Mouse (Mus musculus): ENCODE measurements around the gene Ms4a18. TPM values are rescaled to one million over a fixed set of nuclear protein-coding genes. Genes with fewer than 3 reads are reported as not detected.

Ms4a18 gene
- total RNA-seq, 2 experiments from 2014 or later: not detected

- DNase-seq: no peak
Measured at GRCm38 (mm10) chr19:10980210-10980609, 37.6 kb downstream of the Ms4a18 start.

GRCm38 (mm10) chr19:10979184-10980168 is 38.4 kb downstream of the Ms4a18 start:
- DNase-seq: peak; percentile 54 to 60

GRCm38 (mm10) chr19:10976318-10976717 is 41.5 kb downstream of the Ms4a18 start:
- DNase-seq: no peak

GRCm38 (mm10) chr19:10975187-10975586 is 42.6 kb downstream of the Ms4a18 start:
- DNase-seq: no peak

- DNase-seq: no peak
Measured at GRCm38 (mm10) chr19:10974238-10974865, 43.5 kb downstream of the Ms4a18 start, which contains the start of gene Ms4a10. TSS of gene Ms4a10 (minus strand) at chr19:10974670.

GRCm38 (mm10) chr19:10973187-10973586 is 44.6 kb downstream of the Ms4a18 start:
- no peak for DNase-seq

GRCm38 (mm10) chr19:10972660-10973059 is 45.2 kb downstream of the Ms4a18 start:
- no peak for DNase-seq

- DNase-seq: no peak
Measured at GRCm38 (mm10) chr19:10970457-10970856, 47.4 kb downstream of the Ms4a18 start.

- DNase-seq: no peak
Measured at GRCm38 (mm10) chr19:10968578-10968977, 49.3 kb downstream of the Ms4a18 start.

GRCm38 (mm10) chr19:10965721-10966120 is 52.1 kb downstream of the Ms4a18 start:
- no peak for DNase-seq

GRCm38 (mm10) chr19:10959978-10960346 is 57.9 kb downstream of the Ms4a18 start:
- DNase-seq: no peak

- DNase-seq: no peak
Measured at GRCm38 (mm10) chr19:10959085-10959977, 58.5 kb downstream of the Ms4a18 start.

GRCm38 (mm10) chr19:10952021-10952939 is 65.6 kb downstream of the Ms4a18 start:
- DNase-seq: peak; percentile 29 to 43

GRCm38 (mm10) chr19:10949558-10949957 is 68.3 kb downstream of the Ms4a18 start:
- DNase-seq: no peak

GRCm38 (mm10) chr19:10949112-10949511 is 68.7 kb downstream of the Ms4a18 start, which contains the start of gene Ccdc86:
TSS of gene Ccdc86 (minus strand) at chr19:10949266.
- peak; percentile 94 to 95 for DNase-seq

- DNase-seq: peak in 1 of 2 experiments; percentile 13
Measured at GRCm38 (mm10) chr19:10948416-10948815, 69.4 kb downstream of the Ms4a18 start.

- DNase-seq: no peak
Measured at GRCm38 (mm10) chr19:10947219-10947618, 70.6 kb downstream of the Ms4a18 start.
